Mouse (Mus musculus) intestine, embryonic 16.5 days (tissue): Measurements from ENCODE around the gene Col8a2. TPM values are rescaled to one million over a fixed set of nuclear protein-coding genes. Genes with fewer than 3 reads are reported as not detected.

Source experiments
- ATAC-seq: fragments of 200-750 bp; cut with Nextera tagmentation; 2 replicates; pipeline ENCODE4 v1.8.0; 2017; ENCODE audit warnings: moderate TSS enrichment, moderate library complexity
- H3K27ac ChIP-seq: fragments of 300-500 bp; sonication (generic); 2 replicates; pipeline ENCODE4 v1.5.1; 2014; ENCODE audit warnings: mild to moderate bottlenecking, low read length
- H3K27me3 ChIP-seq: fragments of 300-500 bp; sonication (generic); replicated peaks from 2 replicates; pipeline ENCODE4 v1.6.1; 2014; ENCODE audit warnings: low read length, control low read depth, mixed read lengths; ENCODE audit not compliant: control insufficient read depth, insufficient read depth
- H3K36me3 ChIP-seq: fragments of 300-500 bp; sonication (generic); 2 replicates; pipeline ENCODE4 v1.6.1; 2014; ENCODE audit warnings: low read length, control low read depth; ENCODE audit not compliant: control insufficient read depth, insufficient read depth
- H3K4me1 ChIP-seq: fragments of 300-500 bp; sonication (generic); 2 replicates; pipeline ENCODE4 v1.6.1; 2014; ENCODE audit warnings: low read length, control low read depth, mixed read lengths; ENCODE audit not compliant: control insufficient read depth, insufficient read depth
- H3K4me2 ChIP-seq: fragments of 300-500 bp; sonication (generic); 2 replicates; pipeline ENCODE4 v1.6.1; 2014; ENCODE audit warnings: low read depth, low read length, control low read depth
- H3K4me3 ChIP-seq: fragments of 300-500 bp; sonication (generic); 2 replicates; pipeline ENCODE4 v1.5.1; 2014; ENCODE audit warnings: mild to moderate bottlenecking, low read length
- H3K9ac ChIP-seq: fragments of 300-500 bp; sonication (generic); 2 replicates; pipeline ENCODE4 v1.6.1; 2014; ENCODE audit warnings: low read depth, low read length
- H3K9me3 ChIP-seq: fragments of 300-500 bp; sonication (generic); 2 replicates; pipeline ENCODE4 v1.6.1; 2016; ENCODE audit warnings: low read length, control low read depth; ENCODE audit not compliant: control insufficient read depth
- WGBS: fragments of 180-500 bp; shearing (Covaris S2); extraction: QIAGEN DNeasy Blood & Tissue Kit; methylation state at CpG from one replicate; pipeline ENCODE4 v1.1.7; 2014; 5-methylcytosine and 5-hydroxymethylcytosine counted together
- polyA plus RNA-seq: library from polyadenylated mRNA; unstranded; fragments of >200 nt; fragmentation: Nextera tagmentation; extraction: Ambion mirVana; gene quantifications from 2 replicates; pipeline ENCODE4 v1.2.1, GENCODE M21; 2015

Gene Col8a2
- polyA plus RNA-seq, 1 experiment from 2014 or later, result 3.5 TPM

DNA sequence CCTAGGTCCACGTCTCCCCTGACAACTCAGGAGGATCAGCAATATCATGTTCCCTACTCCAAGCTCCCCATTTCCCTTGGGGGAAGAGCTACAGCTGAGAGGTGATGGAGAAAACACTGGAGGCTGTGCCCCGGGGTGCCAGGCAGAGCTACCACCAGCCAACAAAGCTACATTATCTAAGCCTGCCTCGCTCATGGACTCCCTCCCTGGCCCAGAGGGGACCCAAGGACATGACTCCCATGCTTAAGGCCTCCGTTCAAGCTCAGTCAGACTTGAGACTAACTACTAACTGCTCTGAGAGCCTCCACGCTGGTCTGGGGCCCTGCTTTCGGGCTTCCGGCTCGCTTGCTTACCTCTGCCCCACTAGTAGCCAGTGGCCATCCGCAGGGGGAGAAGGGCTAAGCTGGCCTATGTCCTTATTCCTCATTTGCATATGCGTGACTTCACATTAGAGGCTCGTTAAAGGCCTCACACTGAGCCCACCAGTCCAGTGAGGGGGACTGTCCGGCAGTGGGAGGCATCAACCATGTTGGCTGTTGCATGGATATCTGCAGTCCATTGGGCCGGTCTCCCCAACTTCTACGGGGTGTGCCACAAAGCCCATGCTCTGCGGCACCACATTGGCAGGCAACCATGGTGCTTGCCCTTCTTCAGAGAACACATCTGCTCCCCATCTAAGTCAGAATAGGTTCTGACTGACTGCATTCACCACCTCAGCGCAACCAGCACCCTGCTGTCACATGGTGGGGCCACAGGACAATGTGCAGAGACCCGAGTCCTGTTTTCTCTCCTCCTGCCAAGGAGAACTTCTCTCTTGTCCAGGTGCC is 34.0 kb upstream of the Col8a2 start:
- H3K27me3 ChIP-seq, result no peaks in the 10 kb centered on the region
- H3K36me3 ChIP-seq, result no peaks in the 10 kb centered on the region
- WGBS, result 81% methylated on average over 17 of the region's 17 CpGs
- no peaks in the 10 kb centered on the region for H3K9me3 ChIP-seq
- peak overlapping the region; percentile 23; the same call in 1 of the 2 replicates for H3K9ac ChIP-seq
- no peak overlapping the region for H3K4me3 ChIP-seq
- no peak for ATAC-seq
- H3K4me2 ChIP-seq, result no peak overlapping the region
- peaks cover 49% of the 10 kb centered on the region for H3K4me1 ChIP-seq
- H3K27ac ChIP-seq, result no peak overlapping the region; the same call in 1 of the 2 replicates

DNA sequence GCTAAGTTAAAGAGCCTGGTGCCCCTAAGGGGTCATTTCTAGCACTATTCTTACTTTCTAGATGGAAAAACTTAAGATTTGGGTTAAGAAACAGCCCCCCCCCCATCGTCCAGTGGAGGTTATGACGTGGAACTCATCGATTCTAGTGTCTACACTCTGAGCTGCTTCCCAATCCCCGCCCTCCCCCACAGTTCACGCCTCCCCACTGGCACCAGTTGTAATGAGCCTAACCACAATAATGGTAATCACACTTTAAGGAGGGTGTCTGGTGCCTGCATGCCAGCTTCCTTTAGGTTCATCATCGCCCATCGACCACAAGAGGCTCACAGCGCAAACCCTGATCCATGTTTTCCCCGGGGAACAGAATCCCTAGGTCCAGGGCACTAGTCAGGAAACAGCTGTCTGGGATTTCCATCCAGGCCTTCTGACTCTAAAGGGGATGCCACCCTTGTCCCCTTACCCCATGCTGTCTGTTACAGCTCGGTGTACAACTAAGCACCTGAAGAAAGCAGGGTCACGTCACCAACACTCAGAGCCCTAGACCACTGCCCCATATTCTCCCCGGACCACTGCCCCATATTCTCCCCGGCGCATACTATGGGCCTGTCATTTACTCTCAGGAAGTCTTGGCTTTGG is 32.8 kb upstream of the Col8a2 start:
- WGBS, result 74% methylated on average over 14 of the region's 14 CpGs
- no peak overlapping the region for H3K9ac ChIP-seq

DNA sequence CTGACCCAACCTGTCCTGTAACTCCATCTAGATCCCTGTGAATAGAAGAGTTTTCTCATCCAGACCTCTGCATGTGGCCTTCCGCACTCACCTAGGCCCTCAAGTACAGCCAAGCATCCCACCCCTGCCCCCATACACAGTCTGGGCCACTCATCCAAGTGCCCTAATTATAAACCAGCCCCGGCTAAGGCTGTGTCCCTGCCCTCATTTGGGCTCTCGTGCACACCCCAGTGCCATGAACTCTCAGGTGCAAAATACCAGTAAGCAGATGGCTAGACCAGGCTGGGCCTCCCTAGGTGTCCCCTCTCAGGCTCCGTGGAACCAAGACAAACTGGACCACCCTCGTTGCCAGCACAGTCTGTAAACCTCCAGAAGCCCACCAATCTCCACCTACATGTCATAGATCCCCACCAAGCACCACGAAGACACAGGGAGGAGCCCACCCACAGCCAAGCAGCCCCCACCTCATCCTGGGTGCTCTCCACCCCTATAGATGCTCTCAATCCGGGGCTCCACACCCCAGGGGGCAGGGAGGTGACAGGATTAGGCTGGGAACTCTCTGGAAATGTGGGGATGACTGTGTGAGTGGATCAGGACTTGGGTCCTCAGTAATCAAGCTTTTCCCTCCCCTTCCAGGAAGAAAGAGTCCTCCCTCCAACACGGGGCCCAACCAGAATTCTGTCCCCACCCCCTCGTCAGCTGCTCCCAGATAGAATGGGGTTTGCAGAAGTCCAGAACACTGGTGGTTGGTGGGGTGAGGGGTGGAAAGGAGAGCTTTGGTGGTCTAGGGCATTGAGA is 32.1 kb upstream of the Col8a2 start:
- Histone ChIP-seq H3K27ac (peak overlapping the region; percentile 90; the same call in 1 of the 2 replicates), H3K4me2 (peak overlapping the region; percentile 88), H3K36me3 (no peaks in the 10 kb centered on the region), H3K4me3 (peak overlapping the region; percentile 96), H3K9me3 (no peaks in the 10 kb centered on the region), H3K4me1 (peaks cover 61% of the 10 kb centered on the region), H3K27me3 (no peaks in the 10 kb centered on the region), H3K9ac (peak overlapping the region; percentile 97)
- 0 out of 2 replicates have a peak, but pooled peaks have one; percentile 3 for ATAC-seq
- 30% methylated on average over 9 of the region's 9 CpGs for WGBS

More for the DNA sequence above, 32.8 kb upstream of the Col8a2 start:
- H3K36me3 ChIP-seq, result no peaks in the 10 kb centered on the region
- peak overlapping the region; percentile 96; the same call in 1 of the 2 replicates for H3K4me3 ChIP-seq
- H3K4me2 ChIP-seq, result peak overlapping the region; percentile 88; the same call in 1 of the 2 replicates
- no peaks in the 10 kb centered on the region for H3K9me3 ChIP-seq
- H3K4me1 ChIP-seq, result peaks cover 54% of the 10 kb centered on the region
- H3K27me3 ChIP-seq, result no peaks in the 10 kb centered on the region
- H3K27ac ChIP-seq, result no peak overlapping the region
- no peak for ATAC-seq

DNA sequence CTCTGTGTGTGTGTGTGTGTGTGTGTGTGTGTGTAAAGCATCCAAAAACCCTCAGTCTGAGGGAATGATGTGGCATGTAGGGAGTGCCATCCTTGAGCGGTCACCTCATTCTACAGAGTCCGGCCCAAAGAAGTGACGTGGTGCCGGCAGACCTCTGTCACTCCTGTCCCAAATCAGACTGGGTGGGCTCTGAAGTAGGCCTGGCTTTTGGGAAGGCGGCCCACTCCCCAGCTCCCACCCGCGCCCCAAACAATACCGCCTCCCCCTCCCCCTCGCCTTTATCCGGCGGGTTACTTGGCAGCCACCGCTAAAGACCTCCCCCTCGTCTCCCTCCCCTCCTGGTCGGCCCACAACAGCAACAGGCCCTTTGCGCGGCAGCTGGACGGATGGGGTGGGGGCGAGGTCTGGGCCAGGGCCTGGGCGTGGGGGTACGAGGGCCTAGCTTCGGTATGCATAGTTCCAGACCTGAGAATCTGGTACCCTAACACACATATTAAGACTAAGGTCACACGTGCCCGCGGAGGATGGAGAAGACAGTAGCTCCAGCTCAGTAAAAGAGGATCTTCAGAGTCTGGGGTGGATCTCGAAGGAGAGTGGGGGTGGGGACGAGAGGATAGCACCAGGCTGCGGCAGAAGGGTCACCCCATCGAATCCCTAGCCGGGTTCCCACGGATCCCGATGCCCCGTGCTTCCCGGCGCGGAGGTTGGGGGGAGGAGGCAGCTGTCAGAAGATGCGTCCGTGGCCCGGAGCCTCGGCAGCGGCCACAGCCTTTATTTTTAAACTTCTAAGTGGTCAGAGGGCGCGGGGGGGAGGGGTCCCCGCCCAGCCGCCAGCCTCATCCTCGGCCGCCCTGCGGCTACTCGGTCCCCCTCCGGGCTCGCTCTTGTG is 31.2 kb upstream of the Col8a2 start:
- H3K9ac ChIP-seq, result peak overlapping the region; percentile 97
- WGBS, result 1% methylated on average over 50 of the region's 50 CpGs
- peak; percentile 15; the same call in 1 of the 2 replicates for ATAC-seq
- H3K4me2 ChIP-seq, result peak overlapping the region; percentile 88
- H3K27me3 ChIP-seq, result no peaks in the 10 kb centered on the region
- peaks cover 64% of the 10 kb centered on the region for H3K4me1 ChIP-seq
- H3K9me3 ChIP-seq, result no peaks in the 10 kb centered on the region
- peak overlapping the region; percentile 90 for H3K27ac ChIP-seq
- no peaks in the 10 kb centered on the region for H3K36me3 ChIP-seq
- peak overlapping the region; percentile 96 for H3K4me3 ChIP-seq

DNA sequence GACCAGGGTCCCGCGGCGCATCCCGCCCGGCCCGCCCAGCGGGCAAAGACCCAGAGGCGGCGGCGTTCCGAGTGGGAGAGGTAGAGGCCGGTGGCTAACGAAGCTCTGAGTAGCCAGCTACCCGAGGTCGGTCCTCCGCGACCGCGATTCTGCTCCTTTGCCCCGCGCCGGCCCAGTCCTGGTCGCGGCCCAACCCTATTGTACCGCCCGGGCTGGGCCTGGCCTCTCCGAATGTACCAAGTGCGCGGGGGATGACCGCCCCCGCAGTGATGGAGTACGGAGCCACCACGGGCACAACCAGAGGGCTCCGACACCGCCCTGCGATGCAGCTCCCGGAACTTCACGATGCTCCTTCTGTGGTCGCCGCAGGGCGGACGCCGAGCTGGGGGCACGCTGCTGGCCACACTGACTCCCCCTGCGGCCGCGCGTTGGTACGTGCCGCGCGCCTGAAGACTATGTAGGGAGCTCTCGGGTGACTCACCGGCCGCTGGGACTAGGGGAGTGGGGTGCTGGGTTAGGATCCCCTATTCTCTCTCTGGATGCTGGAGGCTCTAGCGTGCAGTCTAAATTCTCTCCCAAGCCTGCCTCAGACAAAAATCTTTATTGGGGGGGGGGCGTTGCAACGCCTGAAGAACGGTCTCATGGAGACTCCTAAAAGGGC is 30.3 kb upstream of the Col8a2 start, which contains the start of gene Map7d1:
Gene Map7d1, minus strand, starts transcription at position 213 of the 661 bp plus-strand sequence.
- Histone ChIP-seq H3K27me3 (no peaks in the 10 kb centered on the region), H3K4me2 (peak within 1 kb of the TSS; percentile 88), H3K27ac (peak within 1 kb of the TSS; percentile 90), H3K9ac (peak within 1 kb of the TSS; percentile 97), H3K4me3 (peak within 1 kb of the TSS; percentile 96), H3K9me3 (no peaks in the 10 kb centered on the region), H3K4me1 (peaks cover 70% of the 10 kb centered on the region), H3K36me3 (no peaks in the 10 kb centered on the region)
- WGBS, result under 1% methylated on average over 59 of the region's 59 CpGs
- ATAC-seq, result peak; percentile 87

DNA sequence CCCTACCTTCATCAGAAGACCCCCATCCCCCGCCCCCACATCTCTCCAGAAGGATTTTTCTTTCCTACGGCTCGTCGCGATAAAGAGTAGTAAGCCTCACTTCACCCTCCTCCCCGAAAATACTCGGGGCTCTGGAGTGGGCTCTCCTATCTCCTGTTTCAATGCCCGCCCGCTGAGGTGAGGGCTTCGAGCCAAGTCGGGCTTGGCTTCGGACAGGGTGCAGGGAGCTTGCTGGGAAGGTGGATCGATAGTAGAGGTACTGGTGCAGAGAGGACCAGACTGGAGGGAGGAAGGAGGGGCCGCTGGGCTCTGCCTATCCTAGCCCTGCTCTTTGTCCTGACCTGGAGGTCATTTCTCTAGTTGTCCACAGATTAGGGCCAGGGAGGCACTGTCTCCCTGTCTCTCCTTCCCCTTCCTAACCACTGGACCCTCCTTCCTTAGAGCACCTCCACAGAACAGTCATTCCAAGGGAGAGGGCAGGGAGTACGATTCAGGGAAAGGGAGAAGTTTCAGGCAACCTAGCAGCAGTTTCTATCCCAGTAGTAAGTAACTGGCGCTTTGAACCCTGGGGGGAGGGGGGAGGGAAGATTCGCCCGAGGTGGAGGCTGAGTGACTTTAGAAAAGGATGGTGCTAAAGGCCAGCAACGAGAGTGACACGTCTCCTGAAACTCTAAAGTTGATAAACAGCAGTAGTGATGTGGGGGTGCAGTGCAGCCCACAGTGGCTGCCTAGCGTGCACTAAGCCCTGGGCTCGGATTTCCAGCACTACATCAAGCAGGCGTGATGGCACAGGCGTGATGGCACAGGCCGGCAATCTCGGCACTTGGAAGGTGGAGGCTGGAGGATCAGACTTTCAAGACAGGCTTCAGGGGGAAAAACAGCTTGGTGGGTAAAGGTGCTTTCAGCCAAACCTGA is 29.4 kb upstream of the Col8a2 start:
- WGBS, result 14% methylated on average over 26 of the region's 26 CpGs
- Histone ChIP-seq H3K36me3 (no peaks in the 10 kb centered on the region), H3K4me2 (peak overlapping the region; percentile 88), H3K9ac (peak overlapping the region; percentile 97), H3K9me3 (no peaks in the 10 kb centered on the region), H3K4me1 (peaks cover 69% of the 10 kb centered on the region), H3K27me3 (no peaks in the 10 kb centered on the region), H3K27ac (peak overlapping the region; percentile 90), H3K4me3 (peak overlapping the region; percentile 96)
- 0 out of 2 replicates have a peak, but pooled peaks have one; percentile 5 for ATAC-seq

DNA sequence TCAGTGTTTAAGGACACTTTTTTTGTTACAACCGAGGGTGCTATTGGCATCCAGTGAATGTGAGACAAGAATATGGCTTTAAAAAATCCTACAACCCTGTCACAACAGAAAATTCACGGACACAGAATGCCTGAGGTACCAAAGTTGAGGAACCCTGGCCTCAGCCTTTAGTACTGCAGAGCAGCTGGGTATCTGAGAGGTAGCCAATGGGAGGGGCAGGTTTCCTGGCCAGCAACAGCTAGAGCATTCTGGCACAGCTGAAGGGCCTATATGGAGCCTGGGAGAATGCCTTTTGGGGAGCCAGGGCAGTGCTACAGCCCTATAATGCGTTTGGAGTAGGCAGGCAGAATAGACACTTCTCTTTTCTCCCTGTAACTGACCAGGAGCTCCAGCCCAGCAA is 27.5 kb upstream of the Col8a2 start:
- no peaks in the 10 kb centered on the region for H3K9me3 ChIP-seq
- 36% methylated on average over 3 of the region's 3 CpGs for WGBS
- H3K9ac ChIP-seq, result 0 out of 2 replicates have a peak overlapping the region, but pooled peaks have one; percentile 43
- no peak for ATAC-seq
- H3K4me3 ChIP-seq, result no peak overlapping the region
- peaks cover 59% of the 10 kb centered on the region for H3K4me1 ChIP-seq
- H3K27ac ChIP-seq, result peak overlapping the region; percentile 88
- H3K27me3 ChIP-seq, result no peaks in the 10 kb centered on the region
- H3K36me3 ChIP-seq, result no peaks in the 10 kb centered on the region
- H3K4me2 ChIP-seq, result peak overlapping the region; percentile 29; the same call in 1 of the 2 replicates
